Comparison of ENCODE assay signal across 11 mouse cellular contexts in genomic region chr15:52808622-52809021, GRCm38 (mm10).
DNase-seq lines count a peak whose midpoint lies in the region; ATAC-seq and TF ChIP-seq lines count a peak whose summit lies in the region.
"Had no signal": no experiment of that assay in that cellular context is flagged by ENCODE, and none has a peak within 500 bp of the region (broad histone marks: within the 10 kb centered on the region; RNA-seq: fewer than 3 reads in every experiment).

No protein-coding gene starts in this region.

- no peaks in the 10 kb centered on the region for H3K27me3 ChIP-seq in kidney, adult 2 months (replicated peaks; ENCODE audit: control insufficient read depth, insufficient read depth, low read length)
- H3K27me3 ChIP-seq in kidney, embryonic 15.5 days: no peaks in the 10 kb centered on the region
- H3K27me3 ChIP-seq in midbrain, embryonic 16.5 days (ENCODE audit: control insufficient read depth, insufficient read depth, low read depth, low read length): no peaks in the 10 kb centered on the region
- H3K27me3 ChIP-seq: limb, embryonic 13.5 days; stomach, embryonic 15.5 days had no signal

- WGBS in kidney, adult 2 months: 50% methylated on average over 3 of the region's 3 CpGs
- WGBS in kidney, embryonic 15.5 days: 70% methylated on average over 3 of the region's 3 CpGs
- WGBS in midbrain, embryonic 16.5 days: 80% methylated on average over 3 of the region's 3 CpGs

- TF ChIP-seq POLR2A in kidney, adult 2 months (IDR thresholded peaks at IDR 0.05; ENCODE audit: low read depth, low read length): no peak

- H3K4me2 ChIP-seq in kidney, embryonic 15.5 days: no peak overlapping the region
- no peak overlapping the region for H3K4me2 ChIP-seq in midbrain, embryonic 16.5 days (ENCODE audit: low read length)
- H3K4me2 ChIP-seq: limb, embryonic 13.5 days; stomach, embryonic 15.5 days had no signal

- H3K4me1 ChIP-seq in kidney, adult 2 months (ENCODE audit: control insufficient read depth, insufficient read depth, low read length): no peaks in the 10 kb centered on the region
- no peaks in the 10 kb centered on the region for H3K4me1 ChIP-seq in kidney, embryonic 15.5 days
- no peaks in the 10 kb centered on the region for H3K4me1 ChIP-seq in midbrain, embryonic 16.5 days (ENCODE audit: control insufficient read depth, insufficient read depth, low read length)
- H3K4me1 ChIP-seq: stomach, embryonic 15.5 days had no signal

- no peak overlapping the region for H3K9ac ChIP-seq in kidney, embryonic 15.5 days
- H3K9ac ChIP-seq in midbrain, embryonic 16.5 days (ENCODE audit: low read depth, low read length): no peak overlapping the region
- H3K9ac ChIP-seq: limb, embryonic 13.5 days; stomach, embryonic 15.5 days had no signal

- no peaks in the 10 kb centered on the region for H3K9me3 ChIP-seq in kidney, embryonic 15.5 days (replicated peaks)
- no peaks in the 10 kb centered on the region for H3K9me3 ChIP-seq in midbrain, embryonic 16.5 days (replicated peaks; ENCODE audit: control insufficient read depth, low read length, poor library complexity, severe bottlenecking)
- H3K9me3 ChIP-seq: limb, embryonic 13.5 days; stomach, embryonic 15.5 days had no signal

- H3K36me3 ChIP-seq in kidney, adult 2 months (ENCODE audit: control insufficient read depth, insufficient read depth, low read length): no peaks in the 10 kb centered on the region
- H3K36me3 ChIP-seq in kidney, embryonic 15.5 days: no peaks in the 10 kb centered on the region
- no peaks in the 10 kb centered on the region for H3K36me3 ChIP-seq in midbrain, embryonic 16.5 days (ENCODE audit: control insufficient read depth, insufficient read depth, low read length)
- H3K36me3 ChIP-seq: limb, embryonic 13.5 days; stomach, embryonic 15.5 days had no signal

- no peak overlapping the region for H3K27ac ChIP-seq in kidney, adult 2 months (ENCODE audit: insufficient read depth, low read depth, low read length)
- no peak overlapping the region for H3K27ac ChIP-seq in kidney, embryonic 15.5 days
- no peak overlapping the region for H3K27ac ChIP-seq in midbrain, embryonic 16.5 days (ENCODE audit: low read length)
- H3K27ac ChIP-seq: limb, embryonic 13.5 days; stomach, embryonic 15.5 days had no signal

- peak; percentile 55 for DNase-seq in CD4-positive, CD25-positive, alpha-beta regulatory T cell, adult 2 months (ENCODE audit: low read depth, low spot score)
- peak; percentile 14 for DNase-seq in kidney, adult 2 months
- DNase-seq in testis, postnatal 10 days (ENCODE audit: low spot score): peak; percentile 39
- DNase-seq in testis, postnatal 14 days (ENCODE audit: low spot score): no peak
- peak; percentile 22 for DNase-seq in retina, postnatal 1 day

- H3K4me3 ChIP-seq in kidney, adult 2 months (ENCODE audit: insufficient read depth, low read depth, low read length): no peak overlapping the region
- H3K4me3 ChIP-seq in kidney, embryonic 15.5 days (replicated peaks): no peak overlapping the region
- no peak overlapping the region for H3K4me3 ChIP-seq in midbrain, embryonic 16.5 days (ENCODE audit: low read depth, low read length)
- H3K4me3 ChIP-seq: limb, embryonic 13.5 days; myocyte; stomach, embryonic 15.5 days had no signal

- peak; percentile 21; the same call in 1 of the 2 replicates for TF ChIP-seq CTCF in kidney, adult 2 months (conservative IDR thresholded peaks at IDR 0.05; ENCODE audit: insufficient read depth, insufficient read length, low read depth, low read length)

- no peak for ATAC-seq in CD4-positive, CD25-positive, alpha-beta regulatory T cell, adult 4 months
- ATAC-seq in kidney, embryonic 15.5 days (replicated peaks; ENCODE audit: low FRiP score): no peak
- no peak for ATAC-seq in midbrain, embryonic 16.5 days
